Mouse (Mus musculus): ENCODE measurements around the gene Msi2. TPM values are rescaled to one million over a fixed set of nuclear protein-coding genes. Genes with fewer than 3 reads are reported as not detected.

Msi2 gene
- total RNA-seq, 2 experiments from 2014 or later = 116 to 121 TPM

DNA sequence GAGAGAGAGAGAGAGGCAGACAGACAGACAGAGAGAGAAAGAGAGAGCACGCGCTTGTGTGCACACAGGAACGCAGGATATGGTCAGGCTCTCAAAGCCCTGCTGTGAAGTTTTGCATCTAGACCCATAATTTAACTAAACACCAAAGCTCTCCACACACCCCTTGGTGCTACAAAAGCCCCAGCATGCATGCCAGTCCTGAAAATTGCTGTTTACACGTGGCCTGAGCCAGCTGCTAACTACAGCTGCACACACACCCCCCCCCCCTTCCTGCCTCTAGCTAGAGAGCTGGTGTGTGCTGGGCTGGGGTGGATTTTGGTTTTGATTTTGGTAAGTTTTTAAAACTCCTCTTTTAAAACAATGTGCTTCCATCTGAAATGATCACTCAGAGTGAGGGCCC is 122.7 kb downstream of the Msi2 start:
- no peak for DNase-seq (ENCODE audit: low spot score in 2 of 2)

DNA sequence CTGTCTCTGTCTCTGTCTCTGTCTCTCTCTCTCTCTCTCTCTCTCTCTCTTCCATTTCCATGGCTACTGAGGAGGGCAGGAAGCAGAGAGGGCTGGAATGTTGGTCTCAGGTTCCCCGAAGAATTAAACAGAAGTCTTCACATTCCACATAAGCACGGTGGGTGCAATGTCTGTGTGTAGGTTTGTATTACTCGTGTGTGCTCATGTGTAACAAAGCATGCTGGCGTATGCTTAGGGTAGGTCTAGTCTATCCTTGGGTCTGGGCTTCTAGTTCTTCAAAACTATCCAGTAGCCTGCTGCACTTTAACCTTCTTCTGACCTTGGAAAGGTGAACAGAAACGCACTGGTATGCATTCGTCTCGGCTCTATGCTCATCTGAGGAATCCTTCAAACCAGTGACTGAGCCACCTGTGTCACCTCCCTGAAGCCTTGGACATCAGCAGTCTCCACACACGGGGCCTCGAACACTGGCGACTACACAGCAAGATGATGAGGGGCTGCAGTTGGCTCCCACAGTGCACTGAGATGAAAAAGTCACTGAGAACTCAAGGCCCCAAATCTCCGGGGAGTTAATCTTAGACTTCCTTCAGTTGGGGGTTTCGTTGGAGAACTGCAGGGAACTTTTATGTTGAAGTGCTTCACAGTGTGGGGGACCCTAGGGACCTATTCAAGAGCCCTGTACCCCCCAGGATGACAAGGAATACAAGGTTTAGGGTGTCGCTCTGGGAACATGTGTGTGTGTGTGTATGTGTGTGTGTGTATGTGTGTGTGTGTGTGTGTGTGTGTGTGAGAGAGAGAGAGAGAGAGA is 123.3 kb downstream of the Msi2 start:
- no peak for DNase-seq (ENCODE audit: low spot score in 2 of 2)

DNA sequence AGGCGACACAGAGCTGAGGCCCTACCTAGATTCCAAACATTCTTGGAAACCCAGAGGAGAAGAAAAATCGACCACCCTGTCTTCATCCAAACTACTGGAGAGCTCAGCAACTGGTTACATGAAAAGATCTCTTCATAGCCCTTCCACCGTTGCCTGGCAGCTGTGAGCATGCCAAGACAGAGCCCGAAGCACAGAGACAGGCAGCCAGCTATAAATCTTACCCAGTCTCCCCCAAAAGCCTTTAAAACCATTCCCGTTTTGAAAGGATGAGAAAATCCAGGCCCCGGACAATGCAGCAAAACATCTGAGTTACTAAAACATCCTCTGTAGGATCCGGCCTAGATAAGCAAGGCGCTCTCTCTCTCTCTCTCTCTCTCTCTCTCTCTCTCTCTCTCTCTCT is 124.3 kb downstream of the Msi2 start:
- no peak for DNase-seq (ENCODE audit: low spot score in 2 of 2)

DNA sequence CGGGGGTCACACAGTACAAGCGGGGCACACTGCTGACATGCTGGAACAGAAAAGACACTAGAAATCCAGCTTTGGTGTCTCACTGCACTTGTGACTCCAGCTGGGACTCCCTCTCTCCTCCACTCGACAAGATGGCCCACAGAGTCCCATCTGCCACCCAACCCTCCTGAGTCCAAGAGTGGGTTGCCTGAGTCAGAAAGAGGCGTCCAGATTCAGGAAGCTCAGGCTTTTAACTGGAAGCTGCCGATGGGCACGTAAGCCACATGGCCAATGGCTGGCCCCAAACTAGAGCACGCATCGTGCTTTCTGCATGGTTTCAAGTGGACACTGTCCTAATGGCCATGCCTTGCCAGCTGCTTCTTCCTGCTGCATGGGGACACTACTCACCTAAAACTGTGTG is 126.2 kb downstream of the Msi2 start:
- DNase-seq (ENCODE audit: low spot score in 2 of 2) = no peak

DNA sequence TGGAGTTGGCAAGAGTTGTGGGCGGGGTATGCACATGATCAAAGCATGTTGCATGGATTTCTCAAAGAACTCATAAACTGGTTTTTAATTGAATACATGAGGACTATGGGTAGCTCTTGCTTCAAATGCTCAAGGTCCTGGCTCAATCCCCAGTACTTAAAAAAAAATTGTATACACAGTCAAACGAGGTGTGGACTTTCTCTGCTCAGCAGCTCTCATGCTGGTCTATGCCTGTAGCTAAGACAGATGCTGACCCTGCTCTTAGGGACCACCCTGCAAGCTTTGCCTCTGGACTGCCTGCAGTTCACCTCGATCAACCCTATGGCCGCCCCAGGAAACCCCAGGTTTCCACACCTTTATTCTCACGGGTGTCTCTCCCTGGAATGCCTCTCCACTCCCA is 127.7 kb downstream of the Msi2 start:
- no peak for DNase-seq (ENCODE audit: low spot score in 2 of 2)

DNA sequence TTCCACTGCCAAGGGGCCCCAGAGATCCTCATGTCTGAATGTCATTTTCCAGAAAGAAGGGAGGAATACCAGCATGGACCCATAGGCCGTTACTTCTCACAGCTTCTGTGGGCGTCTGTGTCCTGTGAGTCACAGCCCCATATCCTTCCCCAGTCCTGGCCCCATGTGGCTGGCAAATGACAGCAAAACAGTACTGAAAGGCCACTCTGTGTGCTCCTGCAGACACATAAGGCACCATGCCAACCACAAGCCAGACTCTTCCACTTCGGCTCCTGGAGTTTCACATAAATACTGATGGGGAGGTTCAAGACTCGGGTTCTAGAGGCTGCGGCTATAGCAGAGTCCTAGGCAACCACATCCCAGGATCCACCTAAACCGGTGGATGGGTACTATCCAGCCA is 128.7 kb downstream of the Msi2 start:
- no peak for DNase-seq (ENCODE audit: low spot score in 2 of 2)

DNA sequence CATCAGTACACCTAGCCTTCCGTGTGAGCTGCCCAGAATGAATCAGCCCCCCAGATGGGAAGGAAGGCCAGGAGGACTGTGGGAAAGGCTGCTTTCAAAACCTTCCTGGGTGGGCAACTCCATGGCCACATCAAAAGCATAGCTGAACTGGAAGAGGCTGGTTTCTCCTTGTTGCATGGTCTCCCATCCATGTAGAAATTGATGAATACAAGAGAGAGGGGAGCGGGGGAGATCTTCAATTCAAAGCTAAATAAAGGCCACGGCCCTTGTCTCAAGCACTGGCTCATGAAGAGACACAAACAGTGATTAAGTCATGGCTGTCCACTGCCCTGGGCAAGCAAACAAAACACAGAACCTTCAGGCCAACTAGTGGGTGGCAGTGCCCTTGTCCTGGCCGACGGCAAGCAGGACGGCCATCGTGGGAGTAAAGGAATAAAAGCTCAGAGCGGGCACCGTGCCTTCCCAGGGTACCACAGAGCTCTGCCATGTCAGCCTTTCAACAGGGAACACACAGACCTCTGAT is 129.6 kb downstream of the Msi2 start:
- DNase-seq (ENCODE audit: low spot score in 2 of 2) = peak in 1 of 2 experiments; percentile 55

DNA sequence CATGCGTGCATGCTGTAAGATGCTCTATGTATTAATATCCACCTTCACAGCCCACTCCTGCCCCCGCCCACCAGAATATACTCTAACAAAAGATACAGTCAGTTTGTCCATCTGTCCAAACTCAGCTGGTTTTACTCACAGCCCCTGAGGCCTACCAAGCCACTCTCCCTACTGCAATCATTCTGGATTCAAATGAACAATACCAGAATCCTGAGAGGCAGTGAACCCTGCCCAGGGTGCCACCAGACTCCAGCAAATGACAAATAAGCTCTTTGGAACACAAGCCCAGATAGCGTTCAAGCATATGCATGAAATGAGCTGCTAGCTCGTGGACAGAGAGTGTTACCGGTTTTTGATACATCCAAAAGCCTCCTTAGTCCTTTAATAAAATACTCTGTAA is 130.6 kb downstream of the Msi2 start:
- DNase-seq (ENCODE audit: low spot score in 2 of 2) = no peak

DNA sequence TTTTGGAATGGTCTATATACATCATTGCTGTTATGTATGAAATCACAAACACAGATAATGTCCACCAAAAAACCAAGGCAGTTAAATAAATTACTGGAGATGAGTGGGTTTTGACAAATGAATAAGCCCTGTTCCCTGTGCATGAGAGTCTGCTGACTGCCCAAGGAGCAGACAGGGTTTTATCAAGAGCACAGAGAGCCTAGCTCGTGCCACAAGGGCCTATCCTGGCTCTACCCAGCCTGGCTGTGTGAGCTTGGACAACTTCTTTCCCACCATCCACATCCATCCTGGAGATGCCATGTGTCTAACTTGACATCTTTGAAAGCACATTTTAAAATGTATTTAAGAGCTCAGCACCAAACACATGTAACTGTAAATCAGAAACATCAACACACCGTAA is 132.4 kb downstream of the Msi2 start:
- DNase-seq (ENCODE audit: low spot score in 2 of 2) = no peak

DNA sequence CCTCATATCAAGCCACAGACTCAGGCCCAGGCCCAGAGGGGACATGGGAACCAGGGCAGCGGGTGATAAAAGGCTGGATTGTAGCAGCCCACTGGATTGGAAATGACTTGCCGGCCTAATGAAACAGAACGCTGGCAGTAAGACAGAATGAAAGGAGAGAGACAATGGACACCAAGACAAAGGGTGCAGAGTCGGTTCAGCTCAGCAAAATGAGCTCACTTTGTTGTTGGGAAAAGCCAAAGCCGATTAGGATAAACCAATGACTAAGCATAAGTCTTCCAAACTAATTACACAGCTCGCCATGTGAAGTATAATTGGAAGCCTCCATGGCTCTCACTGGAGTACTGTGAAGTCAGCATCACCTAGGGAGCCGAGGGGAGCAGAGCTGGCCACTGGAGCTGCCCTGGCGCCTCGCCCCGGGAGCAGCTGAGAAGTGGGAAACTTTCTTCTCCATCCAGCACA is 133.1 kb downstream of the Msi2 start:
- DNase-seq (ENCODE audit: low spot score in 2 of 2) = peak in 1 of 2 experiments; percentile 75

DNA sequence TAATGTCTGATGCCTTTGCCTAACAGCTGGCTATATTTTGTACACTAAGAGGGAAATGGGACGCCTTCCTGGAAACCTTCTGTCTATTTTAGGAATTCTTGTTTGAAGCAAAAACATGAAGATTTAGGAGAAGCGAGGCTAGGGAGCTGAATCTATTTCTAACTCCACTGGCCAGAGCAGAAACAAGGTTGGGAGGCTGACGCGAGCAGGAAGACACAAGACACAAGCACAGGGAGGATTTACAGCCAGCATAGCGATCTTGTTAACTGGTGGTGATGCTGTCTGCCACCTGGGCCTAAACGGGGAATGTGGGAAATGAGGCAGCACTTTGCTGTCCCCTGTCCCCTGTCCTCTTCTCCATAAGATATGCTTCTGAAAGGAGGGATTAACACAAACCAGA is 134.4 kb downstream of the Msi2 start:
- DNase-seq (ENCODE audit: low spot score in 2 of 2) = no peak

DNA sequence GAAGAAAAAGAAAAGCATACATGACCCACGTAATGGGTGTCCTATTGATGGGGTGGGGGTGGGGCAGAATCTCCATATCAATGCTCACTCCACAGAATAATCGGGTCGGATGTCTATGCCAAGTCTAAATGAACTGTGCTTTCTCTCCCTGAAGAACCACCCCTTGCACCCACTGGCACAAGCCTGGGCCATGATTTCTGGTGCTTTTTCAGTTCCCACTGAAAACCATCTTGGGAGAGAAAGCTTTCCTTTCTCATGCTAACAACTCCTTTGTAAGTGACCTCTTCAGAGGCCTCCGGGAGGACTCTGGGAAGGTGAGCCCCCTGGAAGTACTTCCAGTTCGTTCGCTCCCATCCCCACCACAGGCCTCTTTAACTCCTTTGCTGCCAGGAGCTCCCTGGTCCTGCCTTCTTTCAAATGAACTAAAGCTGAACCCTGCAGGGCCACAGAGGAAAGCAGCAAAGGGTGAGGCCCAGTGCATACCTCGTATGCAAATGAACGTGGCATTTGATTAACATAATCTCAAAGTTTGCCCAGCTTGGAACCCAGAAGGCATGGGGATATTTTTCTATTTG is 135.0 kb downstream of the Msi2 start:
- peak in 1 of 2 experiments; percentile 69 for DNase-seq (ENCODE audit: low spot score in 2 of 2)

DNA sequence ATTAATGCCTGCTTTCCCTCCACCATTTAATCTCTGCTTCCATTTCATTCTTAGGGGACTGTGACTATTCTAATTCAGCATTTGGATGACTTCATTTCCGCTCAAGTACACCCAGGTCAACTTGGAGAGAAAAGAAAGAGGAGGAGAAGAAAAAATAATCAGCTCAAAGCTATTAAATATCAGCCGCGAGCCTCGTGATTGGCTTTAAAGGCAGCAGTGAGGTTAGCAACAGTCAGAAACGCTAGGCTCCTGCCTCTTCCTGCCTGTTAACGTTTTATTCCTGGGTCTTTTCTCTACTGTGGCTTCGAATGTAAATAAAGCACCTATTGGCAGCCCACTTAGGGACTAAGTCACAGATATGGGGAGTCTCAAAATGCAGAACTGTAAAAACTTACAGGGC is 135.5 kb downstream of the Msi2 start:
- DNase-seq (ENCODE audit: low spot score in 2 of 2) = no peak

DNA sequence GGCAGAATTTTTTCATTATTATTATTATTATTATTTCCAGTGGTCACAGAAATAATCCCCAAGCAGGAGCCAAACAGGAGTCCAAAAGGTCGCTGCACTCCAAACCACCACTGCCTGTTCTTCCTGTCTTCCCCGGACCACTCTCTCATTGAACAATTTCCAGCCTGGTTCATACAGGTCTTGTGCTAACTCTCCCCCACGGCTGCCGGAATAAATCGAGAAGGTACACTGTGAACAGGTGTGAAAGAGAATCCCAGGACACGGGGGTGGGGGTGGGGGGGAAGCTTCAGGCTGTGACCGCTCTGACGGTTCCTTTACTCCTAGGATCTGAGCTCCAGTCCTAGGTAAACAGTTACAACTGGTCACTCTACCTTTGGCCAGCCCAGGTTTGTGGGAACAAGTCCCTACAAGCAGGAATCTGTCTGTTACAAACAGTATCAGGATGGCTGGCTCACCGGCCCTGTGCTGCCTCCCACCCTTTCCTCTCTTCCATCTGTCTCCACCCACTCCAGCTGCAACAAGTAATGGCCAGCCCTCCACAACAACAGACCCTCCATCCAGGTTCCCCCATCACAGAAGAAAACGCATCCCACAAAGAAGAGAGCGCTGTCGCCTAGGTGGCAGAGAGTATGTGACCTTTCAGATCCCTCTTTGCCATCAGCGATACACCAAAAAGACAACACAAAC is 136.1 kb downstream of the Msi2 start:
- DNase-seq (ENCODE audit: low spot score in 2 of 2) = no peak

DNA sequence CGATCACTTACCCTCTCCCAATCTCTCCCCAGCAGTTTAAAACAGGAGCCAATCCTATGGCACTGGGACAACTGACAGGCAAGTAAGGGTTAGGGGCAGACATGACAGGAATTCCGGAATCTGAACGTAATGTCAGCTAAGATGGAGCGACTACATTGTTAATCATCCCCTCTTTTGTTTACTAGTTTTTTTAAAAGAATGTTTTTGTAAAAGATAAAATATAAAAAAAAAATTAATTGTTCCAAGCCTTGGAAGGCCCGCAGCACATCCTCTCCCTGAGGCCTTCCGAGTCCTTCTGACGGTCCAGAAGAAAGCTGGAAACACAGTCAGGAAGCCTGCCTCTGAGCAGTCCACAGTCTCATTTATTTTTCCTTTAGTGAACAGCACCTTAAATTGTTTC is 136.9 kb downstream of the Msi2 start:
- no peak for DNase-seq (ENCODE audit: low spot score in 2 of 2)

DNA sequence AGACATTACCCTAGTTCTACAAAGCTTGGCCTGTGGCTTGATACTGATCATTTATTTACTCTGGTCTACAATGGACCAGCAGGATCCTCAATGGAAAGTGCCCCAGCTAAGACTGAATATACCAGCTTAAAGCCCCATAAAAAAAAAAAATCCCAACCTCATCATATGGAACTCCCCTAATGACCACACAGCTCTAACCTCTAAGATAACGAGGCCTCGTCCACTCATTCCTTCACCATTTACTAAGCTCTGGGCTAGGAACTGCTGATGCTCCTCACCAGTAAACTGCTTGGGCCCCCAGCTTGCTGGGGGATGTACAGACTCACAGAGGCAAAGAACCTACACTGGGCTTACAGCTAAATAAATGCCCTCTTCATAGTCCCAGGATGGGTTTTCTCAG is 139.6 kb downstream of the Msi2 start:
- DNase-seq (ENCODE audit: low spot score in 2 of 2) = no peak

DNA sequence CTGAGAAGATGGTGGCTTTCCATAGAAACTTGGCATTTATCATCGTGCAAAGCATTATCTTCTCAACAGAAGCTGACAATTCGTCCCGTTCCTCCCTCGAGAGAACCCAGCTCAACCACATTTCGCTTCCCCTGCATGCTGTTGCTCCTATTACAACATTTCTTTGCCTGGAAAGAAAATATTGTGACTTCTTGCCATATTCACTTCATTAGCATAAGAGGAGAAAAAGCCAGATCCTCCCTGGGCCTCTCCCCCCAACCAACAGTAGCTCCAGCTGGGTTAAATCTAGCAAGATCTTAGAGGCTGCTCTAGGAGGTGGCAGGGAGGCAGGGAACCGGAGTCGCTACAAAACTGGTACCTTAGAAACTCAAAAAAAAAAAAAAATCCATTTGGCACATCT is 141.2 kb downstream of the Msi2 start:
- no peak for DNase-seq (ENCODE audit: low spot score in 2 of 2)

DNA sequence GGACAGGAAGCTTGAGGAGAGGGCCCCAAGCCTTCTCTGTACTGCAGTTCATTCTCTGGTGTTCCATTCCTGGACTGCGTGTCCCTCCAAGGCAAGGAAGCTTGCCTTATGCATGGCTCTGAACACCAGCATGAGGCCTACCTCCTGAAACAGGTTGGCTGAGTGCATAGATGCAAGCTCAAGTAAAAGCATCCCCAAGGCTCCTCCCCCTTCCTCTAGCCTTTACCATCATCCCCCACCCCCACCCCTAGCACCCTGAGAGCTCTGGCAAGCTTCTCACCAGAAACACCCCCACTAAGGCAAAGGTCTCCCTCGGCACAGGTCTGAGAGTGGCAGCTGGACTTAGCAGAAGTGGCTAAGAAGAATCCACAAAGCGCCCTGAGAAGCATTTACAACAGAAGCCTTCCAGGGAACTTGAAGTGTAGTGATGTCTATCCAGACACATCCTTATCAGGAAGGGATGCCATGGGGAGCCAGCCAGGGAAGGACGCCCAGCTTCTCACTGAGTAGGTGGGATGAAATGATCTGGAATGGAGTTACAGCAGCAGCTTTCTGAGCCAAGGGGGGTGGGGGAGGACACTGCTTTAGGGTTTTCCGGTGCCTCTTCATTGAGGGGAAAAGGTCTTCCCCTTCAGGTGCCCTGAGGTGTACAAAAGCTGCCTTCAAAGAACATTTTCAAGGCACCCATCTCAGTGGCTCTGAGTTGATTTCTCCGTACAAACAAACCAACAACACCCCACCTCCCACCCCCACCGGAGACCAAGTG is 141.9 kb downstream of the Msi2 start:
- DNase-seq (ENCODE audit: low spot score in 2 of 2) = no peak

DNA sequence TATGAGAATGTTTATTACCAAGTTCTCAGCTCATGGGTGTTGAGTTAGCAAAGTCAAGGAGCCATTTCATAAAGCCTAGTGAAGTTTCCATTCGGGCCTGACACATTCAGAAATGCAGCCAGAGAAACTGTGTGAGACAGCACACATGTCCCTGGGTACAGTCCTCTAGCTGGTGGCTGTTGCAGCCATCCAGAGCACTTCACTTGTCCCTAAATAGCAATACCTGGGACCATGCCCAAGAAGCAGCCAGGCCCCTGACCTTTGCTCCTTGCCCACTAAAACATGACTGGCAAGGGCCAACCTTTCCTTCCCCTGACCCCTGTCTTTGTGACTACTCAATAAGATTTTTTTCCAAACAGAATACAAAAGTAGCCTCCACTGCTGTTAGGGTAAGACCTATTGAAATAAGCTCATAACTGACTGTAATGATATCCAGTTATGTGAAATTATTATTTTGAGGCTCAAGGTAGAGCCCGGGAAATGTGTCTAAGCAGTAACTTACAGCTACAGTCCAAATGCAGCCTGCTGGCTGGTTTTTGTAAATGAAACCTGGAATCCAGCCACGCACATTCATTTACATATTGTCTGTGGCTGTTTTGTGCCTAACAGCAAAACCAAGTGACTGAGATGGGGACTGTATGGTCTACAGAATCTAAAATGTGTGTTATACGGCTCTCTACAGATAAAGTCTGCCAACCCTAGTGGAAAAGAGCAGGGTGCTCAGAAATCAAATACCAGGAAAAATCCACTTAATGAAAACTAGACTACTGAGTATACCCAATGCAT is 143.5 kb downstream of the Msi2 start:
- no peak for DNase-seq (ENCODE audit: low spot score in 2 of 2)

DNA sequence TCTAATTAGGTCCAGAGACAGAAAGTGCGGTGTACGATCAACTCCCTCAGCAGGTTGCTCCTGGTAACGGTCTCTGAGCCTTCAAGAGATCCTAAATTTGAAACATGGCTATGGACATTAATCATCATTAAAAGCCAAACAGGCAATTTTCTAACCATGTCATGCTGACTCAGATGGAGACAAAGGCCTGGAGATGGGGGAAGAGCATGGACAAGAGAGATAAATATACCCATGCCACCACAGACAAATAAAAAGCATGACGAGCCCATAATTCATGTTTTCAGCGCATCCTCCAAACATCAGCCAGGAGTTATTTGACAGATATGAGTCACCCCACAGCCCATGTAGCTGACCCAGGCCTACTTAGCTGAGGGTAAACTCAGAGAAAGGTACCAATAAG is 145.3 kb downstream of the Msi2 start:
- no peak for DNase-seq (ENCODE audit: low spot score in 2 of 2)

DNA sequence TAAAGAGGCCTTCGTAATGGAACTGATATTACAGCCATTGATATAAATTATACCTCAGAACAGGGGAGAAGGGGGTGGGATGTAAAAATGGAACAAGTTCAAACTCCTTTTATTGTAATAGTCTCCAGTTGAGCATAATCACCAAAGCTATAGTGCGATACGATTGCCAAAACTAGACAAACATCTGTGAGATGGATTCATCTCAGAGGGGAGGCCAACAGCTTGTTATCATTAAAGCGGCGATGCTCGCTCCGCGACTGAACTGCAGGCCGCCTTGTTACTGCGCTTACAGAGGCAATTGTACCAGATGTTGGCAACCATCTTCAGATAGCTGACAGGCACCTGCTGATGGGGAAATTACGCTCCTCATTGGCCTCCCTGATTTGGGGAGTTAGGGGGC is 145.9 kb downstream of the Msi2 start:
- no peak for DNase-seq (ENCODE audit: low spot score in 2 of 2)

All from layer of hippocampus, postnatal 14 days (tissue).